Mouse (Mus musculus): Measurements from ENCODE around the gene 2900011O08Rik. TPM values are rescaled to one million over a fixed set of nuclear protein-coding genes. Genes with fewer than 3 reads are reported as not detected.

The 2900011O08Rik gene
- polyA plus RNA-seq, 1 experiment from 2014 or later: 30.3 TPM

GRCm38 (mm10) chr16:14017306-14017705 lies 30.9 kb downstream of the 2900011O08Rik start:
- DNase-seq (ENCODE audit: low spot score) (no peak), ATAC-seq (replicated peaks; ENCODE audit: low FRiP score) (no peak)
- H3K4me1 ChIP-seq (replicated peaks; ENCODE audit: control insufficient read depth, insufficient read depth, low read length): no peaks in the 10 kb centered on the region
- no peaks in the 10 kb centered on the region for H3K9me3 ChIP-seq (ENCODE audit: control insufficient read depth, low read length)
- no peak overlapping the region for H3K27ac ChIP-seq (ENCODE audit: low read depth, low read length)
- H3K27me3 ChIP-seq (ENCODE audit: control insufficient read depth, insufficient read depth, low read length): no peaks in the 10 kb centered on the region
- H3K4me3 ChIP-seq (ENCODE audit: low read depth, low read length): no peak overlapping the region
- no peaks in the 10 kb centered on the region for H3K36me3 ChIP-seq (ENCODE audit: control insufficient read depth, insufficient read depth, low read length)
- no peak overlapping the region for H3K4me2 ChIP-seq (ENCODE audit: low read depth, low read length, severe bottlenecking)
- no peak overlapping the region for H3K9ac ChIP-seq (ENCODE audit: low read length)
- WGBS: 88% methylated on average over 8 of the region's 8 CpGs

- Histone ChIP-seq H3K9ac (ENCODE audit: low read length) (no peak overlapping the region), H3K4me2 (ENCODE audit: low read depth, low read length, severe bottlenecking) (no peak overlapping the region), H3K27me3 (ENCODE audit: control insufficient read depth, insufficient read depth, low read length) (no peaks in the 10 kb centered on the region), H3K9me3 (ENCODE audit: control insufficient read depth, low read length) (no peaks in the 10 kb centered on the region), H3K4me1 (replicated peaks; ENCODE audit: control insufficient read depth, insufficient read depth, low read length) (no peaks in the 10 kb centered on the region), H3K27ac (ENCODE audit: low read depth, low read length) (no peak overlapping the region), H3K4me3 (ENCODE audit: low read depth, low read length) (no peak overlapping the region), H3K36me3 (ENCODE audit: control insufficient read depth, insufficient read depth, low read length) (no peaks in the 10 kb centered on the region)
- DNase-seq (ENCODE audit: low spot score) (no peak), ATAC-seq (replicated peaks; ENCODE audit: low FRiP score) (no peak)
- 85% methylated on average over 3 of the region's 3 CpGs for WGBS
Measured at GRCm38 (mm10) chr16:14021166-14021822, 34.9 kb downstream of the 2900011O08Rik start.

GRCm38 (mm10) chr16:14025091-14025990 lies 38.9 kb downstream of the 2900011O08Rik start:
- DNase-seq (ENCODE audit: low spot score) (no peak), ATAC-seq (replicated peaks; ENCODE audit: low FRiP score) (no peak)
- Histone ChIP-seq H3K4me3 (ENCODE audit: low read depth, low read length) (no peak overlapping the region), H3K27ac (ENCODE audit: low read depth, low read length) (no peak overlapping the region), H3K4me1 (replicated peaks; ENCODE audit: control insufficient read depth, insufficient read depth, low read length) (no peaks in the 10 kb centered on the region), H3K9me3 (ENCODE audit: control insufficient read depth, low read length) (no peaks in the 10 kb centered on the region), H3K36me3 (ENCODE audit: control insufficient read depth, insufficient read depth, low read length) (no peaks in the 10 kb centered on the region), H3K4me2 (ENCODE audit: low read depth, low read length, severe bottlenecking) (no peak overlapping the region), H3K27me3 (ENCODE audit: control insufficient read depth, insufficient read depth, low read length) (no peaks in the 10 kb centered on the region), H3K9ac (ENCODE audit: low read length) (no peak overlapping the region)
- WGBS: 43% methylated on average over 2 of the region's 2 CpGs

- ATAC-seq (replicated peaks; ENCODE audit: low FRiP score): no peak
- Histone ChIP-seq H3K27ac (ENCODE audit: low read depth, low read length) (no peak overlapping the region), H3K9me3 (ENCODE audit: control insufficient read depth, low read length) (no peaks in the 10 kb centered on the region), H3K9ac (ENCODE audit: low read length) (no peak overlapping the region), H3K4me3 (ENCODE audit: low read depth, low read length) (no peak overlapping the region), H3K4me2 (ENCODE audit: low read depth, low read length, severe bottlenecking) (no peak overlapping the region), H3K27me3 (ENCODE audit: control insufficient read depth, insufficient read depth, low read length) (no peaks in the 10 kb centered on the region), H3K4me1 (replicated peaks; ENCODE audit: control insufficient read depth, insufficient read depth, low read length) (no peaks in the 10 kb centered on the region), H3K36me3 (ENCODE audit: control insufficient read depth, insufficient read depth, low read length) (no peaks in the 10 kb centered on the region)
- DNase-seq (ENCODE audit: low spot score): no peak
- whole genome bisulfite sequencing: 64% methylated on average over 2 of the region's 2 CpGs
Measured at GRCm38 (mm10) chr16:14029072-14029471, 42.7 kb downstream of the 2900011O08Rik start.

GRCm38 (mm10) chr16:14029851-14030250 lies 43.4 kb downstream of the 2900011O08Rik start:
- Histone ChIP-seq H3K4me3 (ENCODE audit: low read depth, low read length) (no peak overlapping the region), H3K9ac (ENCODE audit: low read length) (no peak overlapping the region), H3K27me3 (ENCODE audit: control insufficient read depth, insufficient read depth, low read length) (no peaks in the 10 kb centered on the region), H3K27ac (ENCODE audit: low read depth, low read length) (no peak overlapping the region), H3K36me3 (ENCODE audit: control insufficient read depth, insufficient read depth, low read length) (no peaks in the 10 kb centered on the region), H3K9me3 (ENCODE audit: control insufficient read depth, low read length) (no peaks in the 10 kb centered on the region), H3K4me2 (ENCODE audit: low read depth, low read length, severe bottlenecking) (no peak overlapping the region), H3K4me1 (replicated peaks; ENCODE audit: control insufficient read depth, insufficient read depth, low read length) (no peaks in the 10 kb centered on the region)
- DNase-seq (ENCODE audit: low spot score) (no peak), ATAC-seq (replicated peaks; ENCODE audit: low FRiP score) (no peak)
- 87% methylated on average over 2 of the region's 2 CpGs for WGBS

GRCm38 (mm10) chr16:14030650-14031049 lies 44.2 kb downstream of the 2900011O08Rik start:
- Histone ChIP-seq H3K36me3 (ENCODE audit: control insufficient read depth, insufficient read depth, low read length) (no peaks in the 10 kb centered on the region), H3K27ac (ENCODE audit: low read depth, low read length) (no peak overlapping the region), H3K9ac (ENCODE audit: low read length) (no peak overlapping the region), H3K9me3 (ENCODE audit: control insufficient read depth, low read length) (no peaks in the 10 kb centered on the region), H3K4me1 (replicated peaks; ENCODE audit: control insufficient read depth, insufficient read depth, low read length) (no peaks in the 10 kb centered on the region), H3K4me2 (ENCODE audit: low read depth, low read length, severe bottlenecking) (no peak overlapping the region), H3K27me3 (ENCODE audit: control insufficient read depth, insufficient read depth, low read length) (no peaks in the 10 kb centered on the region), H3K4me3 (ENCODE audit: low read depth, low read length) (no peak overlapping the region)
- WGBS: 92% methylated on average over 4 of the region's 4 CpGs
- DNase-seq (ENCODE audit: low spot score) (no peak), ATAC-seq (replicated peaks; ENCODE audit: low FRiP score) (no peak)

GRCm38 (mm10) chr16:14033076-14033475 lies 46.7 kb downstream of the 2900011O08Rik start:
- Histone ChIP-seq H3K4me1 (replicated peaks; ENCODE audit: control insufficient read depth, insufficient read depth, low read length) (no peaks in the 10 kb centered on the region), H3K27me3 (ENCODE audit: control insufficient read depth, insufficient read depth, low read length) (no peaks in the 10 kb centered on the region), H3K27ac (ENCODE audit: low read depth, low read length) (no peak overlapping the region), H3K4me3 (ENCODE audit: low read depth, low read length) (no peak overlapping the region), H3K36me3 (ENCODE audit: control insufficient read depth, insufficient read depth, low read length) (no peaks in the 10 kb centered on the region), H3K9ac (ENCODE audit: low read length) (no peak overlapping the region), H3K4me2 (ENCODE audit: low read depth, low read length, severe bottlenecking) (no peak overlapping the region), H3K9me3 (ENCODE audit: control insufficient read depth, low read length) (no peaks in the 10 kb centered on the region)
- WGBS: 82% methylated on average over 4 of the region's 4 CpGs
- ATAC-seq (replicated peaks; ENCODE audit: low FRiP score): no peak
- no peak for DNase-seq (ENCODE audit: low spot score)

GRCm38 (mm10) chr16:14042421-14042820 lies 56.0 kb downstream of the 2900011O08Rik start:
- Histone ChIP-seq H3K4me3 (ENCODE audit: low read depth, low read length) (no peak overlapping the region), H3K9ac (ENCODE audit: low read length) (no peak overlapping the region), H3K9me3 (ENCODE audit: control insufficient read depth, low read length) (no peaks in the 10 kb centered on the region), H3K27me3 (ENCODE audit: control insufficient read depth, insufficient read depth, low read length) (no peaks in the 10 kb centered on the region), H3K27ac (ENCODE audit: low read depth, low read length) (no peak overlapping the region), H3K4me1 (replicated peaks; ENCODE audit: control insufficient read depth, insufficient read depth, low read length) (no peaks in the 10 kb centered on the region), H3K36me3 (ENCODE audit: control insufficient read depth, insufficient read depth, low read length) (no peaks in the 10 kb centered on the region), H3K4me2 (ENCODE audit: low read depth, low read length, severe bottlenecking) (no peak overlapping the region)
- 93% methylated on average over 2 of the region's 2 CpGs for WGBS
- DNase-seq (ENCODE audit: low spot score): no peak
- ATAC-seq (replicated peaks; ENCODE audit: low FRiP score): no peak

All from forebrain, embryonic 11.5 days (tissue).